Mouse (Mus musculus) embryonic fibroblast, embryonic 13.5 days (primary cell): ENCODE measurements around the gene Taf1c. TPM values are rescaled to one million over a fixed set of nuclear protein-coding genes. Genes with fewer than 3 reads are reported as not detected.

ENCODE experiments used
- H3K27ac ChIP-seq: 2 replicates; pipeline ENCODE4 v1.5.1; 2012; ENCODE audit warnings: low read length, control low read depth, inconsistent platforms; ENCODE audit not compliant: insufficient read depth
- H3K4me1 ChIP-seq: 2 replicates; pipeline ENCODE4 v1.6.1; 2011; ENCODE audit warnings: low read length; ENCODE audit not compliant: control insufficient read depth, insufficient read depth
- H3K4me3 ChIP-seq: 2 replicates; pipeline ENCODE4 v1.5.1; 2011; ENCODE audit warnings: mild to moderate bottlenecking, control low read depth, low read length; ENCODE audit not compliant: insufficient read depth
- CTCF ChIP-seq: IDR thresholded peaks from 2 replicates; pipeline ENCODE4 v1.5.1; 2011; ENCODE audit warnings: mild to moderate bottlenecking, control low read depth, low read length, moderate library complexity, borderline replicate concordance; ENCODE audit not compliant: insufficient read depth
- POLR2A ChIP-seq: IDR thresholded peaks from 2 replicates; pipeline ENCODE4 v1.6.1; 2011; ENCODE audit warnings: low read depth, mild to moderate bottlenecking, control low read depth, low read length, moderate library complexity
- polyA plus RNA-seq: library from polyadenylated mRNA; stranded (reverse); fragments of >200 nt; gene quantifications from 2 replicates; pipeline ENCODE4 v1.2.4, GENCODE M21; 2011; ENCODE audit warnings: low read depth; ENCODE audit not compliant: missing spikeins, insufficient read length

Taf1c gene
- polyA plus RNA-seq, 1 experiment, result 5.2 TPM

DNA sequence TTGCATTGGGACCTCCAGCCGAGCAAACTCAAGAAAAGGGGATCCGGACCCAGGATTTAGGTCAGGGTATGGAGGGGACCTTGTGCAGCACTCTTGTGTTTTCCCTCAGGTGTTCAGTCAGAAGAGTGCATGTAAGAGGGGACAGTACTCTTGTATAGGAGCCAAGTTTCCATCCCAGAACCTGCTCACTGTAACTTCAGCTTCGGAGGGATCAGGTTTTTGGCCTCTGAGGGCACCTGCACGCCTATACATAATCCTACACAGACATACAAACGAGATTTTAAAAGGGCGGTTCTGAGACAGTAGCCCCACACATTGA is 45.7 kb downstream of the Taf1c start:
- H3K4me3 ChIP-seq, result no peak overlapping the region
- no peak overlapping the region for H3K27ac ChIP-seq
- TF ChIP-seq POLR2A, result no peak
- TF ChIP-seq CTCF, result no peak
- H3K4me1 ChIP-seq, result no peaks in the 10 kb centered on the region

DNA sequence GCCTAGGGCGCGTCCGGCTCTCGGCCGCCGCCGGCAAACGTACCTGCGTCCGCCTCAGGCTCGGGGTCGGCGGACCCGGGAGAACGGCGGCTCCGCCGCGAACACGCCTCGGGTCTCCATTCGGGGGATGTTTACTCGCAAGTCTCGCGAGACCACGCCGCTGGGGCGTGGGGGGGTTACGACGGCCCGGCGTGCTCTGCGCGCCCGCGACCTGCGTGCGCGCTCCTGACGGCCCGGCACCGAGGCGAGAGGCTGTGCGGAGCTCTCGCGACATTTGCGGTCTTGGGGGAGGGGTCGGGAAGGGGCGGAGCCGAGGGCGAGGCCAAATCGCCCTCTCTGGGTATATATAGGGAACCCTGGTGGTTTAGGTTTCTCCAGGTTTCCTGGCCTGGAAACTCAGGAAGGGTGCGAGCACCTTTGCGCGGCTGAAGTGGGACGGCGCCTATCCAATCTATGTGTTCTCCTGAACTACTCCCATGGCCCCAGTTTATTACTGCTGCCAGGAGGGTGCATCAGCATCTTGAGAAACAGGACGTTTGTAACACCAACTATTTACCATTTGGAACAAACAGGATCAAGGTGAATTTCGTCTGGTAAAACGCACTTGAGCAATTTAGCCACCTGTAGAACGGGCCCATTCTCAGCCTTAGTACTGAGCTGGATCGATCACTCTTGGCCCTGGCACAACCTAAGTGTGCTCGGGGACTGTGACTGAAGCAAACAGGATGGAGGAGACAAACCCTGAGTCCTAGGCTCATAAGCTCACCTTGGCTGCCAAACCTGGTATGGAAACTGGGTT is 46.2 kb downstream of the Taf1c start, which contains the start of gene Mbtps1:
Gene Mbtps1 (minus strand): TSS at position 133 of the 799 bp plus-strand sequence.
- peak within 1 kb of the TSS; percentile 84 for H3K27ac ChIP-seq
- H3K4me3 ChIP-seq, result peak within 1 kb of the TSS; percentile 97
- peak; percentile 100 for TF ChIP-seq POLR2A
- TF ChIP-seq CTCF, result no peak
- no peaks in the 10 kb centered on the region for H3K4me1 ChIP-seq

DNA sequence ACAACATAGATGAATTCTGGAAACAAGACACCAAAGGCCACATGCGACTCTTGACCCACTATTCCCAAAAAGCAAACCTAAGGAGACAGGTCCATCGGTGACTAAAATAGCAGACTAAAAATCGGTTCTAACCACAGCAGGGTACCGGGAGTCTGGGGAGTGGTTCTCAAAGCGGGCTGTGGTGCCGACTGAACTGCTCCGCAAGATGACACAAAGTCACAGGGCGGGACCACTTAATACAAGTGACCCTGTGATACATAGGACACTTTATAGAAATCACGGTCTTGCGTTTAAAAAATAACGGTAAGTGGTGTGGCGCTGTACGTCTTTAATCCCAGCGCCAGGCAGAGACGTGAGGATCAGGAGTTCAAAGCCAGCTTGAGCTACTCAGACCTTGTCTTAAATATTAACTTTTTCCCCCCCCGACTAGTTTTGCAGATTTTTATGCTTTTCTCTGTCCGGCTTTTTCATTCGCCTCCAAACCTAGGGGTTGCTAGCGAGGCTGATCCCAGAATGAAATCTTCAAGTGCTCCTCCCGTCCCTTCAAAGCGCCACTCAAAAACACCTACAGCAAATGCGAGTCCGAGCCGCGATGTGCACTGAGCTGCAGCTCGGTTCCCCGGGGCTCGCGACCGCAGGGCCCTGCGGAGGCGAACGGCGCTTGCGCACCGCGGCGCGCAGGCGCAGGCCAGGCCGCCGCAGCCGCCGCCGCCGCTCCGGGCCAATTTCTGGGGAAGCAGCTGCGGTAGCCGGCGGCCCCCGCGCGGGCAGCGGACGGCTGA is 47.0 kb downstream of the Taf1c start:
- Histone ChIP-seq H3K4me3 (peak overlapping the region; percentile 97), H3K27ac (peak overlapping the region; percentile 84), H3K4me1 (no peaks in the 10 kb centered on the region)
- TF ChIP-seq POLR2A (peak; percentile 83), CTCF (no peak)

DNA sequence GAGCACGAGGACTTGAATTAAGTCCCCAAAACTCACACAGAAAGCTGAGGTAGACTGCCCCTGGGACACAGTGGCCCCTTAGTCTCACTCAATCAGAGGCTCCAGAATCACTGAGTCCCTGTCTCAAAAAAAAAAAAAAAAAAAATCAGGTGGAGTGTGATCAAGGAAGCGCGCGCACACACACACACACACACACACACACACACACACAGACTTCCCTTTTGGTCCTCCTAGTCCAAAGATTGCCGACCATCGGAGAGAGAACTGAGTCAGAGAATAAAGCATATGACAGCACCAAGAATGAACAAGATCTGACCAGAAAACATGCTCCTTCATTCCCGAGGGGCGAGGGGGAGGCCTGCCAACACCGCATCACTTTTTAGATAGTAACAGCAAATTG is 47.9 kb downstream of the Taf1c start:
- no peaks in the 10 kb centered on the region for H3K4me1 ChIP-seq
- no peak for TF ChIP-seq CTCF
- no peak for TF ChIP-seq POLR2A
- peak overlapping the region; percentile 97 for H3K4me3 ChIP-seq
- no peak overlapping the region for H3K27ac ChIP-seq

DNA sequence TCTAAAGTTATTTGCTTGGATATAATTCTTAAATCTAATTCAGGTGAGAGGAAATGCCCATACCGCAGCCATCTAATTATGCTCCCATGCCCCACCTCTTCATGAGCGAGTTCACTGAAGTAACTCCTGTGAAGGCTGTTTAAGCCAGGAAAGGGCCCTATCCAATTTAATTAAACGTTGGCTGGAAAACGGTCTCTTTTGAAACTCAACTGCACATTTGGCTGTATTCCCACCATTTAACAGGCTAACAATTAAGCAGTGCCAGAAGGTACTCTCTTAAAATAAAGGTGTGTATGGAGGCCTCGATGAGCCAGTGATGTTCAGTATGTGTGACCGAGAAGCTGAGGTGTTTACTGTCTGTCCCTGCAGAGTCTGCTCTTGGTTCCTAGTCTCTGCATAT is 49.2 kb downstream of the Taf1c start:
- H3K4me3 ChIP-seq, result no peak overlapping the region
- H3K4me1 ChIP-seq, result no peaks in the 10 kb centered on the region
- no peak overlapping the region for H3K27ac ChIP-seq
- TF ChIP-seq POLR2A, result no peak
- TF ChIP-seq CTCF, result no peak

DNA sequence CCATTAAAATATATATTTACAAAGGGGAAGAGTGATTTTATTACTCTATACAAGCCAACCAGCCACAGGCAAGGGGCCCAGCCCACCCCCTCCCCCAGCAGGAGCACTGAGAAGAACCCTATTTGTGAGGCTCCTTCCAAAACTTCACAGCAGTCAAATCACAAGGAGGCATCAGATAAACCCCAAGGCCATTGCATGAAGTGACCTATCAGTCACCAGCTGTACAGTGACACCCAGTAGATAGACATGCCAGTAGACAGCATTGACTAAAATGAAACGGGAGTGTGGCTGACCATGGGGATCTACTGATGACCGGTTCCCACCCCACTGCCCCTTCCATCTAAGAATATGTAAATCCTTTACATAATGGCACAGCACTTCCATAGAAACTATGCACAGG is 52.1 kb downstream of the Taf1c start:
- no peak for TF ChIP-seq POLR2A
- no peak for TF ChIP-seq CTCF
- Histone ChIP-seq H3K4me3 (no peak overlapping the region), H3K4me1 (0 out of 2 replicates have a peak, but pooled peaks cover 2% of the 10 kb centered on the region), H3K27ac (no peak overlapping the region)

DNA sequence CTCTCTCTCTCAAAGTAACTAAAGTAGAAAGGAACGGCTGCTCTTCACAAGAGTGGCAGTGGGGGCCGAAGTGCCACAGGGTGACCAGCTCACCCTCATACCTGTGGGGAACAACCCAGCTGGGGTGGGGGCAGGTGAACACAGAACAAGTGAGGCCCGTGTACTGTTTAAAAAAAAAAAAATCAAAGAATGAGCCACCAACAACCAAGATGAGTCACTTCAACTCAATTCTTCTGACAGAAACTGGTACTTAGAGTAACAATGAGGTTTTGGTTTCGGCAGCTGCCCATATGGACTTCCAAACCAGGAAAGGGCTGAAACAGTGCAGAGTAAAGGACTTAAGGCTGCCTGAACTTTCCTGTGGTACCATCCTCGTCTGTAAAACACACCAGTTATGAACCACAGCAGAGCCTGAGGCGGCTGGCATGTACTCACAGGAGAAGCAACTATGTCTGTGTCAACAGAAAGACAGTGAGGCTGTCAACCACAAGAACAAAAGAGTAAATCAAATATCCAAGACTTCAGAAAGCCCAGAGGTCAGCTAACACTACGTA is 56.4 kb downstream of the Taf1c start:
- Histone ChIP-seq H3K4me1 (0 out of 2 replicates have a peak, but pooled peaks cover 2% of the 10 kb centered on the region), H3K27ac (no peak overlapping the region), H3K4me3 (no peak overlapping the region)
- TF ChIP-seq CTCF, result no peak
- TF ChIP-seq POLR2A, result no peak

Other genes with a start within 250 kb of the Taf1c start
- 5.6 and 7.1 TPM in 2 replicates for gene Mlycd, start 210.3 kb downstream of the Taf1c start, polyA plus RNA-seq
- gene Osgin1, start 171.1 kb downstream of the Taf1c start, polyA plus RNA-seq, result 2.6 and 4.5 TPM in 2 replicates
- 0.30 TPM in 1 of 2 replicates, not detected in the other for gene Necab2, start 158.5 kb downstream of the Taf1c start, polyA plus RNA-seq
- not detected in 2 replicates for gene Slc38a8, start 103.5 kb downstream of the Taf1c start, polyA plus RNA-seq
- gene Mbtps1, start 46.5 kb downstream of the Taf1c start, polyA plus RNA-seq, result 114 TPM in 2 replicates
- 7.3 and 7.5 TPM in 2 replicates for gene Hsdl1, start 30.0 kb downstream of the Taf1c start, polyA plus RNA-seq
- not detected in 2 replicates for gene Dnaaf1, start 30.0 kb downstream of the Taf1c start, polyA plus RNA-seq
- not detected in 2 replicates for gene Adad2, start 7.5 kb upstream of the Taf1c start, polyA plus RNA-seq
- gene Kcng4, start 30.5 kb upstream of the Taf1c start, polyA plus RNA-seq, result not detected in 2 replicates
- not detected in 2 replicates for gene Wfdc1, start 61.1 kb upstream of the Taf1c start, polyA plus RNA-seq
- gene Atp2c2, start 94.8 kb upstream of the Taf1c start, polyA plus RNA-seq, result not detected in 2 replicates
- 10.1 TPM in 2 replicates for gene Tldc1, start 173.2 kb upstream of the Taf1c start, polyA plus RNA-seq
- gene Cotl1, start 235.3 kb upstream of the Taf1c start, polyA plus RNA-seq, result 27.0 and 35.5 TPM in 2 replicates